Mouse (Mus musculus) heart, adult 2 months (tissue): ENCODE data around the gene Rasgef1b. TPM values are rescaled to one million over a fixed set of nuclear protein-coding genes. Genes with fewer than 3 reads are reported as not detected.

Experiments
- DNase-seq, 2 experiments: peaks; one replicate each; pipeline ENCODE4 v3.0.0; 2021
- H3K27ac ChIP-seq: fragments of 200-600 bp; 2 replicates; pipeline ENCODE4 v1.8.1; 2022
- H3K27me3 ChIP-seq: fragments of 200-500 bp; 2 replicates; pipeline ENCODE4 v1.6.1; 2012; ENCODE audit warnings: mild to moderate bottlenecking, low read length, inconsistent platforms, mixed read lengths; ENCODE audit not compliant: control insufficient read depth, insufficient read depth
- H3K36me3 ChIP-seq: fragments of 200-500 bp; 2 replicates; pipeline ENCODE4 v1.6.1; 2012; ENCODE audit warnings: low read length, inconsistent platforms; ENCODE audit not compliant: control insufficient read depth, insufficient read depth
- H3K4me1 ChIP-seq: fragments of 200-500 bp; 2 replicates; pipeline ENCODE4 v1.6.1; 2011; ENCODE audit warnings: low read length; ENCODE audit not compliant: control insufficient read depth, insufficient read depth
- H3K4me3 ChIP-seq: fragments of 200-600 bp; 2 replicates; pipeline ENCODE4 v1.8.1; 2022
- H3K79me2 ChIP-seq: fragments of 200-500 bp; replicated peaks from 2 replicates; pipeline ENCODE4 v1.6.1; 2012; ENCODE audit warnings: mild to moderate bottlenecking, inconsistent platforms, low read length, moderate library complexity, mixed read lengths; ENCODE audit not compliant: control insufficient read depth, insufficient read depth
- H3K9ac ChIP-seq: fragments of 200-500 bp; 2 replicates; pipeline ENCODE4 v1.6.1; 2012; ENCODE audit warnings: low read depth, mild to moderate bottlenecking, control low read depth, inconsistent platforms, low read length, mixed read lengths
- CTCF ChIP-seq: fragments of 200-600 bp; IDR thresholded peaks from 2 replicates; pipeline ENCODE4 v1.8.1; 2022; ENCODE audit warnings: antibody characterized with exemption, mild to moderate bottlenecking, moderate library complexity
- EP300 ChIP-seq: fragments of 200-500 bp; IDR thresholded peaks from 2 replicates; pipeline ENCODE4 v1.6.1; 2011; ENCODE audit warnings: low read depth, low read length, control low read depth; ENCODE audit not compliant: insufficient read depth
- POLR2A ChIP-seq: fragments of 200-500 bp; IDR thresholded peaks from 2 replicates; pipeline ENCODE4 v1.6.1; 2011; ENCODE audit warnings: mild to moderate bottlenecking, low read depth, low read length, control low read depth; ENCODE audit not compliant: insufficient read depth
- WGBS: fragments of 180-500 bp; shearing (Covaris S2); methylation state at CpG from one replicate; pipeline ENCODE4 v1.1.7; 2018; 5-methylcytosine and 5-hydroxymethylcytosine counted together
- intact Hi-C: fragments of 180-260 bp; cut with DNase I; formaldehyde crosslinking; loops from one replicate; pipeline ENCODE4 v1.15.1; 2025
- polyA plus RNA-seq: library from polyadenylated mRNA; depleted of rRNA; stranded (reverse); fragments of >200 nt; gene quantifications from 2 replicates; pipeline ENCODE4 v1.2.3, GENCODE M21; 2012
- total RNA-seq, 2 experiments: library from RNA; stranded (reverse); gene quantifications; 2 replicates each; pipeline ENCODE4 v1.2.3; 2021

Gene Rasgef1b
- total and polyA plus RNA-seq, 3 experiments = 4.3 to 17.7 (median 9.3) TPM

GRCm38 (mm10) chr5:99215207-99216157 lies 513.4 kb downstream of the Rasgef1b start:
- no peak for DNase-seq
- H3K9ac ChIP-seq = no peak overlapping the region
- no peaks in the 10 kb centered on the region for H3K79me2 ChIP-seq
- intact Hi-C loops = no loop called here
- H3K27me3 ChIP-seq = no peaks in the 10 kb centered on the region
- peaks cover 2% of the 10 kb centered on the region; the same call in 1 of the 2 replicates for H3K4me1 ChIP-seq
- H3K36me3 ChIP-seq = no peaks in the 10 kb centered on the region
- no peak overlapping the region for H3K4me3 ChIP-seq
- no peak overlapping the region for H3K27ac ChIP-seq
- 85% methylated on average over 7 of the region's 7 CpGs for WGBS
- TF ChIP-seq EP300 (no peak), CTCF (no peak), POLR2A (no peak)

GRCm38 (mm10) chr5:99214400-99214799 lies 514.5 kb downstream of the Rasgef1b start:
- Histone ChIP-seq H3K79me2 (no peaks in the 10 kb centered on the region), H3K27me3 (no peaks in the 10 kb centered on the region), H3K4me1 (peaks cover 2% of the 10 kb centered on the region; the same call in 1 of the 2 replicates), H3K9ac (no peak overlapping the region), H3K4me3 (no peak overlapping the region), H3K36me3 (no peaks in the 10 kb centered on the region), H3K27ac (no peak overlapping the region)
- TF ChIP-seq POLR2A = no peak
- TF ChIP-seq CTCF = no peak
- no peak for TF ChIP-seq EP300
- WGBS = 65% methylated on average over 6 of the region's 6 CpGs
- intact Hi-C loops = no loop called here
- peak in 1 of 2 experiments; percentile 40 for DNase-seq

DNA sequence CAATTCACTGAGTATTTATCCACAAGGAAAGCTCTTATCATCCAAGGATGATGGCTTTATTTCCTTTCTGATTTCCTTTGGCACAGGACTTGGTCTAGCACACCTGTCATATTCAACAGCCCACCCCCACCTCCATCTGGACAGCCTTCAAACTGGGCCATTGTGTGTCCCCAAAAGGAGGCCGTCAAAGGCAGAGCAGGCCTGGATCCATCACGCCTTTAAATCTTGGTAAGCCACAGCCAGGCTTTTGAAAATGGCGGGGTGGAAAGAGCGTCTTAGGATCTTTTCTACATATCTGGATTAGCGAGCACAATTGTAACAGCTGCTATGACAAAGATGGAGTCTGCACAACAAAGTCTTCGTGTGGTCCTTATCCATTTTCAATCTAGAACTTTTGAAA lies 515.7 kb downstream of the Rasgef1b start:
- H3K9ac ChIP-seq = no peak overlapping the region
- no peaks in the 10 kb centered on the region for H3K27me3 ChIP-seq
- no peaks in the 10 kb centered on the region for H3K36me3 ChIP-seq
- no peak for DNase-seq
- TF ChIP-seq CTCF (no peak), POLR2A (no peak), EP300 (no peak)
- H3K4me3 ChIP-seq = no peak overlapping the region
- no peaks in the 10 kb centered on the region for H3K79me2 ChIP-seq
- H3K4me1 ChIP-seq = peaks cover 2% of the 10 kb centered on the region; the same call in 1 of the 2 replicates
- no peak overlapping the region for H3K27ac ChIP-seq
- 91% methylated on average over 6 of the region's 6 CpGs for WGBS
- intact Hi-C loops = no loop called here

DNA sequence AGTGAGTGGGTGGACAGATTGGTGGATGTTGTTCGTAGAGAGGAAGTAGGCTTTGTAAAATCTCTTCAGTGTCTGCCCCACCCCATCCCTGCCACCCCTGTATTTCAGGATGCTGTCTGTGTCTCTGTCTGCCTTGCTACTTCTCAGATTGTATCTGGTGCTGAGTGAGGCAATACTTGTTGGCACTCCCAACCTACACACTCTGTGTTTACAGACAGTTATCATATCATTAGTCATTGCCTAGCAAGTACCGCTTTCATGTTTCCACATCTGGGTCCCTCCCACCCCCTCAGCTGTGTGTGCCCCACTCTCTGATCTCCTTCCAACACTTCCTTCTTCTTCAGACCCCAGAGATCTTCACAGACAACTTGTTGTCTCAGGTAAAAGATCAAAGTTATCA lies 525.4 kb downstream of the Rasgef1b start:
- 44% methylated on average over 2 of the region's 2 CpGs for WGBS
- peaks cover 1% of the 10 kb centered on the region; the same call in 1 of the 2 replicates for H3K4me1 ChIP-seq
- H3K79me2 ChIP-seq = no peaks in the 10 kb centered on the region
- TF ChIP-seq POLR2A (no peak), CTCF (no peak), EP300 (no peak)
- no peaks in the 10 kb centered on the region for H3K27me3 ChIP-seq
- no peak overlapping the region for H3K4me3 ChIP-seq
- no peak overlapping the region for H3K27ac ChIP-seq
- intact Hi-C loops = loop anchor here (2.0 to 5.0 kb wide), 3 partner anchors 45 to 1037 kb away; no protein-coding TSS in a partner anchor
- H3K36me3 ChIP-seq = no peaks in the 10 kb centered on the region
- H3K9ac ChIP-seq = no peak overlapping the region
- DNase-seq = no peak

DNA sequence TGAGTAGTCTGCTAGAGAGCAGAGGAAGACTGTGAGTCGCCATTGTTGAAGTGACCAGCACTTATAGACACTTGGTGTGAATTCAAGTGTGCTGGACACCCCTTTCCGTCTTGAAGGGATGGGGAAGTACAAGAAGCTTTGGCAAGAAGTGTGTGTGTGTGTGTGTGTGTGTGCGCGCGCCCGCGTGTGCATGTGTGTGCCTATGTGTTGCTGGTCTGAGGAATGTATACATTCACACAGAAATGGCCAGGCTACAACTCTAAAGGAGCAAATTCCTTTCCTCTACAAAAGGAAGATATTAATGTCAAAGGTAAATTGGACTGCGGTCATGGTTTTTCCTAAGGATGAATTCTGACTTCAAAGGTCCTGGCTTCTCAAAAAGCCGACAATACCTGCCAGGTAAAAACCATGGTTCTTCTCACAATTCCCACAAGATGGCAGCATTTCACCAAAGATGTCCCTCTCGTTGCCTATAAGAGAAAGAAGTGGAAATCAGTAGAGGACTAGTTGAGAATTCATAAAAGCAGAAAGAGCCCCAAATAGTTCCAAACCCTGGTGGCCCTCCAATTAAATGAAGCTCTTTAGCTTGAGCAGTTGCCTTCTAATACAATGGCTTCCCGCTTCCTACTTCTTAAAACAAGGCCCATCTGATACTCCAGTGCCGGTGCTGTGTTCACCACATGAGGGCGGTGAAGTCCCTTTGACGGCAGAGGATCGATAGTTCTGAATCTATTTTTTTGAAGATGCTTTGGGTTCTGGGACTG lies 526.6 kb downstream of the Rasgef1b start:
- Histone ChIP-seq H3K27me3 (no peaks in the 10 kb centered on the region), H3K4me3 (no peak overlapping the region), H3K79me2 (no peaks in the 10 kb centered on the region), H3K36me3 (no peaks in the 10 kb centered on the region), H3K4me1 (peaks cover 1% of the 10 kb centered on the region; the same call in 1 of the 2 replicates), H3K27ac (no peak overlapping the region), H3K9ac (no peak overlapping the region; the same call in 1 of the 2 replicates)
- WGBS = 42% methylated on average over 15 of the region's 15 CpGs
- intact Hi-C loops = loop anchor here (1.0 to 5.0 kb wide), 5 partner anchors 47 to 1039 kb away; no protein-coding TSS in a partner anchor
- peak; percentile 41 to 46 for DNase-seq
- no peak for TF ChIP-seq POLR2A
- peak; percentile 80 for TF ChIP-seq CTCF

DNA sequence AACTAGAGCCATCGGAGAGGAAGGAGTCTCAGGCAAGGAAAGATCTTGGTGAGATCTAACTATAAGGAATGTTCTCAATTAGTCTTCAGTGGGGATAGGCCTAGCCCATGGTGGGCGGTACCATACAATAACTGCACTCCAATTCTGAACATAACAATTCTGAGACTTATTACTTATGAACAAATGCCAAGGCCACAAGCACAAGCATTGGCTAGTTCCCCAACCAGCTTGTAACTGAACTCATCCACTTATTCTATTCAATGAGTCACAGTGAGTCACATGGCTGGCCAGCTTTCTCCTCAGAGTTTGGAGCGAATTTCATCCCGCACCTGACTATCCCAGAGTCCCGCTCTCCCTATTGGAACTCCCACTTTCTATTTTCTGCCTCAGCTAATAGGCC lies 533.4 kb downstream of the Rasgef1b start:
- no peaks in the 10 kb centered on the region for H3K36me3 ChIP-seq
- WGBS = 93% methylated on average over 5 of the region's 5 CpGs
- no peak overlapping the region for H3K4me3 ChIP-seq
- no peaks in the 10 kb centered on the region for H3K4me1 ChIP-seq
- intact Hi-C loops = no loop called here
- H3K9ac ChIP-seq = no peak overlapping the region
- DNase-seq = no peak
- H3K79me2 ChIP-seq = no peaks in the 10 kb centered on the region
- H3K27ac ChIP-seq = no peak overlapping the region
- TF ChIP-seq CTCF = no peak
- no peaks in the 10 kb centered on the region for H3K27me3 ChIP-seq
